Mouse (Mus musculus): ENCODE measurements around the gene Ssc5d. TPM values are rescaled to one million over a fixed set of nuclear protein-coding genes. Genes with fewer than 3 reads are reported as not detected.
A peak's percentile ranks its signal among the peaks of the same experiment; 100 is the strongest.
"Not testable (repeated sequence)": the region's sequence is repeated elsewhere in the genome, so short reads cannot be mapped to it uniquely, and the experiment has no call there.

Ssc5d gene
- polyA plus RNA-seq (2012; ENCODE audit: insufficient read depth, insufficient read length, missing spikeins), result 4.9 and 5.5 TPM in 2 replicates

GRCm38 (mm10) chr7:4925441-4926381, at the start of gene Ssc5d:
Gene Ssc5d, plus strand, starts transcription at chr7:4925785.
- Histone ChIP-seq H3K4me3 (ENCODE audit: insufficient read depth, low read depth, low read length) (no peak within 1 kb of the TSS), H3K4me1 (ENCODE audit: control insufficient read depth, insufficient read depth, insufficient read length, low read length) (peaks cover 15% of the 10 kb centered on the region), H3K27ac (replicated peaks; ENCODE audit: low read depth, low read length) (peak within 1 kb of the TSS; percentile 67)

DNA sequence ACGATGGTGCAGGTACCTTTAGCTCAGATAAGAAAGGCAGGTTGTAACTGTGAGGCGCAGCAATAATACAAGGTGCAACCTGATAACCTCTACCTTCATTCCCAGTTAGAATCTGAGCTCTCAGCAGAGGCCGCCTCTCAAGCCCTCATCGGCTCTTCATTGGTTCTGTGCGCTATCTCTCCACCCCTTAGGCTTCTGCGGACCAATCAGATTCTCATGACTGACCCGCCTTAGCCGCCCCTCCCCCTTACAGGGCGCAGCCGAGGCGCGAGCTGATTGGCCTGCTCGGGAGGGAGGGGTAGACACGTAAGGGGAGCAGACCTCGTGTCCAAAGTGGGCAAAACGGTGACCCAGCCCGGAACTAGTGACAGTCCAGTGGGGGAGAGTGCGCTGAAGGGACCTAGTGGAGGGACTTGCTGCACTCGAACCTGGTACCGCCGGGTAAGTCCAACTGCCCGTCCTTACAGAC, 48.8 kb upstream of the Ssc5d start, which contains the start of gene Isoc2a:
TSS of gene Isoc2a (plus strand) at position 401 of the 469 bp plus-strand sequence.
- 0 out of 2 replicates have a peak, but pooled peaks cover 2% of the 10 kb centered on the region for H3K4me1 ChIP-seq (ENCODE audit: control insufficient read depth, insufficient read depth, insufficient read length, low read length)
- H3K27ac ChIP-seq (replicated peaks; ENCODE audit: low read depth, low read length), result peak within 1 kb of the TSS; percentile 81
- H3K4me3 ChIP-seq (ENCODE audit: insufficient read depth, low read depth, low read length), result peak within 1 kb of the TSS; percentile 73

DNA sequence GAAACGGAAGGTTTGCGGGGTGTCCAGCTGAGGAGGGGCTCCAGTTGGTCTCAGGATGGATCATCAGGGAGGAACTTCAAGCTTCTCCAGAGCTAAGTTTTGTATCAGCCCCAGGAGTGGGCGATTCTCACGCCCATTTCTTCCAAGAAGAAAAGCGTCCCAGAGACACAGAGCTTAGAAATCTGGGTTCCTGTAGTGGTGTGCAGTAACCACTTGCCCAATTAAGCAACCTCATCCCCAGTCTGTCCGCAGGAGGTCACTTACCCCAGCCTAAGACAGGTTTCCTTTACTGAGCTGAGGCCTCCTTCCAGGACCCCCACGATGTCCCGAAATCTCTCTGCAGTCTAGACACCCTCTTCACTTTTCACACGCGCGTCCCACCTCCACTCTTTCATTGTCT, 48.4 kb upstream of the Ssc5d start:
- H3K27ac ChIP-seq (replicated peaks; ENCODE audit: low read depth, low read length), result peak overlapping the region; percentile 81

GRCm38 (mm10) chr7:4878186-4878585, 47.4 kb upstream of the Ssc5d start:
- H3K27ac ChIP-seq (replicated peaks; ENCODE audit: low read depth, low read length), result peak overlapping the region; percentile 20; the same call in 1 of the 2 replicates
- peak overlapping the region; percentile 73; the same call in 1 of the 2 replicates for H3K4me3 ChIP-seq (ENCODE audit: insufficient read depth, low read depth, low read length)
- H3K4me1 ChIP-seq (ENCODE audit: control insufficient read depth, insufficient read depth, insufficient read length, low read length), result 0 out of 2 replicates have a peak, but pooled peaks cover 2% of the 10 kb centered on the region

More for the DNA sequence above, 48.4 kb upstream of the Ssc5d start:
- Histone ChIP-seq H3K4me3 (ENCODE audit: insufficient read depth, low read depth, low read length) (peak overlapping the region; percentile 73), H3K4me1 (ENCODE audit: control insufficient read depth, insufficient read depth, insufficient read length, low read length) (0 out of 2 replicates have a peak, but pooled peaks cover 2% of the 10 kb centered on the region)

DNA sequence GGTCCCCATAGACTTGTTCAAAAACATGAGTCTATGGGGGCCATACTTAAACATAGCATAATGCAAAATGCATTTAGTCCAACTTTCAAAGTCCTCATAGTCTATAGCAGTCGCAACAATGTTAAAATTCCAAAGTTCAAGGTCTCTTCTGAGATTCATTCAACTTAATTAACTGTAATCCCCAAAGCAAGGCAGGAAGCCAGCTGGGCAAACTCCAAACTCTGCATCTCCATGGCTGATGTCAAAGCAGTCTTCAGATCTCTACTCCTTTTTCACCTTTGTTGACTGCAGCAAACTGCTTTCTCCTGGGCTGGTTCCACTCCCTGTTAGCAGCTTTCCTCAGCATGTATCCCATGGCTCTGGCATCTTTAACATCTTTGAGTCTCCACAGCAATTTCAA, 46.5 kb upstream of the Ssc5d start:
- H3K4me1 ChIP-seq (ENCODE audit: control insufficient read depth, insufficient read depth, insufficient read length, low read length); H3K4me3 ChIP-seq (ENCODE audit: insufficient read depth, low read depth, low read length); H3K27ac ChIP-seq (replicated peaks; ENCODE audit: low read depth, low read length): not testable (repeated sequence)

DNA sequence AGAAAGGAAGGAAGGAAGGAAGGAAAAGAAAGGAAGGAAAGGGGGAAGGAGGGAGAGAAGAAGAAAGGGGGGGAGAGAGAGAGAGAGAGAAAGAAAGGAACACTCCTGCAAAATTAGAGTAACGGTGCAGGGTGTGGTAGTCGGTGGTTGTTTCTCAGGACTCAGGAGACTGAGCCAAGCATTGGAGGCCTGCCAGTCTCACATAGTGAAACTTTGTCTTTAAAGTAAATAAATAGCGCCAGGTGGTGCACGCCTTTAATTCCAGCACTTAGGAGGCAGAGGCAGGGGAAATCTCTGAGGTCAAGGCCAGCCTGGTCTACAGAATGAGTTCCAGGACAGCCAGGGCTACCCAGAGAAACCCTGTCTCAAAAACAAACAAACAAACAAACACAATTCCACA, 38.9 kb upstream of the Ssc5d start:
- Histone ChIP-seq H3K27ac (replicated peaks; ENCODE audit: low read depth, low read length) (no peak overlapping the region), H3K4me3 (ENCODE audit: insufficient read depth, low read depth, low read length) (no peak overlapping the region), H3K4me1 (ENCODE audit: control insufficient read depth, insufficient read depth, insufficient read length, low read length) (peaks cover 3% of the 10 kb centered on the region; the same call in 1 of the 2 replicates)

DNA sequence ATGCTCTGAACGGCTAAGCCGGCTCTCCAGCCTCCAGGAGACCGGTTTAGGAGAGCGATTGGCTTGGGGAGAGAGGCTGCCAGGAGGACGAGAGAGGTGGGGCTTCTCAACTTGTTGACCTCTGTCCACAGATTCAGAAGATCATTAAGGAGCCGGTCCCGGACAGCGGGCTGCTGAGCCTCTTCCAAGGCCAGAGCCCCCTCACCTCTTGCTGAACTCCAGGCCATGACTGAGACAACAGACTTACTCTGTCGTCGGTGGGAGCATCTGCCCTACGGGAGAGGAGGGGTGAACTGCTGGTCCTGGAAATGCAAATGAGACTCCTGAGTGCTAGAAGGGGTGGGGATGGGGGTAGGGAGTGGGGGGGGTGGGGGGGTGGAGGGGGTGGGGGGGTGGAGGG, 30.4 kb upstream of the Ssc5d start:
- Histone ChIP-seq H3K27ac (replicated peaks; ENCODE audit: low read depth, low read length) (no peak overlapping the region), H3K4me1 (ENCODE audit: control insufficient read depth, insufficient read depth, insufficient read length, low read length) (no peaks in the 10 kb centered on the region; the same call in 1 of the 2 replicates), H3K4me3 (ENCODE audit: insufficient read depth, low read depth, low read length) (no peak overlapping the region)

DNA sequence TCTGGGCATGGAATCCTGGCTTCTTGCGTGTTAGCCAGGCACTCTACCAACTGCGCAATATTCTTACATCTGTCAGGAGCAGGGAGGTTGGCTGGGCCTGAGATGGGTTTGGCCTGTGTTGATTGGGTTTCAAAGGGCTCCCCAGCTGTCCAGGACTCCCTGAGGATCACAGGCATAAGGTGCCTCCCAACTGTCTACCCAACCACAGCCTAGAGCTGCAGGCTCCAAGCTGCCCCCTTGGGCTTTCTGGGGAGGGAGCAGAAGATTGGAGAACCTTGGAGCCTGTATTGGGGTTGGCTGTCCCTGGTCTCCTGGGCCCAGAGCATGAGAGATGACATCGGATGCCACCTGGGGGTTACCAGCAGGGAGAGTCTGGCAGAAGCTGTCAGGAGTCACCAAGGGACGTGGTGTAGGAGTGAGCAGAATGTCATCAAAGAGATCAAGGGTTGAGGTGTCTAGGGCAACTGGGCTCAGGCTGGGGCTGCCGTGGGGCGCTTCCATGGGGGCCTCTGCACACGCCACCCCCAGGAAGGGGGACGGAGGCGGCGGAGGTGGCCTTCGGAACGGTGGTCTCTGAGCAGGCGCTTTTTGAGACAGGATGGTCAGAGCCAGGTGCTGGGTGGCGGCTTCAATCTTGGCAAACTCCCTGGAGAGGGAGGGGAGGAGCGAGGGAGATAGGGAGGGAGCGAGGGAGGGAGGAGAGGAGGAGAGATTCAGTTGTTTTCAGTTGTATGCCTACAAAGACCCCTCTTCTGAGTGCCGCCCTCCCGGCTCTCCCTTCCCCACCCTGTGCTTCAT, 26.5 kb upstream of the Ssc5d start:
- no peaks in the 10 kb centered on the region; the same call in 1 of the 2 replicates for H3K4me1 ChIP-seq (ENCODE audit: control insufficient read depth, insufficient read depth, insufficient read length, low read length)
- peak overlapping the region; percentile 32 for H3K4me3 ChIP-seq (ENCODE audit: insufficient read depth, low read depth, low read length)
- H3K27ac ChIP-seq (replicated peaks; ENCODE audit: low read depth, low read length), result no peak overlapping the region

DNA sequence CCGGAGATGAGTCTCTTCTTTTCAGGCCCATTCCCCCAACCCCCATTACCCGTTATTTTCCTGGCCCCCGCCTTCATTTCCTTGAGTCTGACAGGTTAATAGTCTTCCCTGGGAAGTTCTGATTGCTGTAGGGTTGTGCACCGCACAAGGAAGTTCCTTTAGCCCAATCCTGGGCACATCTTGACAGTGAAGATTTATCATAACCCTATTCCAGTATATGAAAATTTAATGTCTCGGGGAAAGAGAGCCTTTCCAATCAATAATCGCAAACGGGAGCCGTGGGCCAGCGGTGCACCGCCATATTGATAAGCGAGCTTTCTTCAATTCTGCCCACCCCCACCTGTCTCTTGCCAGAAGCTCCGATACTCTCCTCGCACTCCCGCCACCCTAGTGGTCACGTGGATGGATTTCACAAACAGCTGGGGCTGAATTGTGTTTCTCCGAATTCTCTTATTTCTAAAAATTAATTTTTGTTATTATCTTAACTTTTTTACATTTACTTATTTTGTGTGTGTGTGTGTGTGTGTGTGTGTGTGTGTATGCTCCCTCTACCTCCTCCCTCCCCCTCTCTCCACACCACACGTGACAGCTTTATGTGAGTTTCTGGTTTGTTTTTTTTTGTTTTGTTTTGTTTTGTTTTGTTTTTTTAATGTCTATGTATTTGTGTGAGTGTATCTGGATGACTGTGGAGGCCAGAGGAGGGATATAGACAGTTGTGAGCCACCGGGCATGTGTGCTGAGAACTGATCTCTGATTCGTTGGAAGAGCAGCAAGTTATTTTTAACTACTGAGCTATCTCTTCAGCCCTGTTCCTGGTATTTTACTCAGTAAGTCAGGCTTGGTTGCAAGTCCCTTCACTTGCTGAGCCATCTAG, 25.7 kb upstream of the Ssc5d start:
- Histone ChIP-seq H3K4me3 (ENCODE audit: insufficient read depth, low read depth, low read length) (peak overlapping the region; percentile 32), H3K27ac (replicated peaks; ENCODE audit: low read depth, low read length) (no peak overlapping the region), H3K4me1 (ENCODE audit: control insufficient read depth, insufficient read depth, insufficient read length, low read length) (no peaks in the 10 kb centered on the region; the same call in 1 of the 2 replicates)

GRCm38 (mm10) chr7:4900523-4900851, 25.1 kb upstream of the Ssc5d start:
- H3K27ac ChIP-seq (replicated peaks; ENCODE audit: low read depth, low read length), result no peak overlapping the region
- H3K4me3 ChIP-seq (ENCODE audit: insufficient read depth, low read depth, low read length), result 0 out of 2 replicates have a peak overlapping the region, but pooled peaks have one; percentile 14
- no peaks in the 10 kb centered on the region; the same call in 1 of the 2 replicates for H3K4me1 ChIP-seq (ENCODE audit: control insufficient read depth, insufficient read depth, insufficient read length, low read length)

DNA sequence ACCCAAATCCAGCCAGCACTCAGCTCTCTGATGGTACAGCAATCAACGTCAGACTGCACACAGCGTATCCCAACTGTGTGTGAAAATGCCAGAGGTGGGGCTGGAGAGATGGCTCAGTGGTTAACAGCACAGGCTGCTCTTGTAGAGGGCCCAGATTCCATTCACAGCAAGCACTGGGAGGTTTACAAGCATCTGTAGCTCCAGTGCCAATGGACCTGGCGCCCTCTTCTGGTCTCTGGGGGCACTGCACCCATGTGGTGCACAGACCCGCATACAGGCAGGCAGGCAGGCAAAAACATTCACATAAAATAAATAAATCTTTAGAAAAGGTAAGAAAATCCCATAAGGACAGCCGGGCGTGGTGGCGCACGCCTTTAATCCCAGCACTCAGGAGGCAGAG, 24.4 kb upstream of the Ssc5d start:
- H3K27ac ChIP-seq (replicated peaks; ENCODE audit: low read depth, low read length), result no peak overlapping the region
- H3K4me3 ChIP-seq (ENCODE audit: insufficient read depth, low read depth, low read length), result no peak overlapping the region
- H3K4me1 ChIP-seq (ENCODE audit: control insufficient read depth, insufficient read depth, insufficient read length, low read length), result no peaks in the 10 kb centered on the region; the same call in 1 of the 2 replicates

DNA sequence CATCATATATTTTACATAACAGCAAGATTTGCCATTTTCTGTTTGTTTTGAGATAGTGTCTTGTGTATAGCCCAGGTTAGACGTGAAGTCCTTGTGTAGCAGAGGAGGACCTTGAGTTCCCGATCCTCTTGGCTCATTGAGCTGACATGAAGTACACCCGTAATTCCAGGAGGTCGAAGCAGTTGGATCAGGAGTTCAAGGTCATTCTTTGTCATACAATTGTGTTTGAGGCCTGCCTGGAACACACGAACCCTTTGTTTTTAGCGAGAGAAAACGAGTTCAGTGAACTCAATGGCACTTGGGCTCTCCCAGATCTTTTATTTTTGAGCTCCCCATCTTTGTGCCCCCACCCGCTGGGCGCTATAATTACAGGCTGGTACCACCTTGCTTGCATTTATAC, 23.2 kb upstream of the Ssc5d start:
- Histone ChIP-seq H3K27ac (replicated peaks; ENCODE audit: low read depth, low read length) (no peak overlapping the region), H3K4me3 (ENCODE audit: insufficient read depth, low read depth, low read length) (no peak overlapping the region), H3K4me1 (ENCODE audit: control insufficient read depth, insufficient read depth, insufficient read length, low read length) (no peaks in the 10 kb centered on the region; the same call in 1 of the 2 replicates)

- Histone ChIP-seq H3K4me1 (ENCODE audit: control insufficient read depth, insufficient read depth, insufficient read length, low read length) (no peaks in the 10 kb centered on the region), H3K4me3 (ENCODE audit: insufficient read depth, low read depth, low read length) (no peak within 1 kb of the TSS), H3K27ac (replicated peaks; ENCODE audit: low read depth, low read length) (no peak within 1 kb of the TSS)
These were observed 19.1 kb upstream of the Ssc5d start, which contains the start of gene Gm36210 for GRCm38 (mm10) chr7:4906466-4906950. Gene Gm36210, minus strand, starts transcription at chr7:4906516.

GRCm38 (mm10) chr7:4911561-4911960, 14.0 kb upstream of the Ssc5d start:
- Histone ChIP-seq H3K4me1 (ENCODE audit: control insufficient read depth, insufficient read depth, insufficient read length, low read length) (peaks cover 10% of the 10 kb centered on the region; the same call in 1 of the 2 replicates), H3K27ac (replicated peaks; ENCODE audit: low read depth, low read length) (no peak overlapping the region), H3K4me3 (ENCODE audit: insufficient read depth, low read depth, low read length) (no peak overlapping the region)
